Mouse (Mus musculus): ENCODE measurements around the gene Ly75.

- TF ChIP-seq POLR2A (IDR thresholded peaks at IDR 0.05; ENCODE audit: control insufficient read depth, extremely low read depth, insufficient read depth, low read length, poor library complexity), result no peak
- no peak for TF ChIP-seq CTCF (IDR thresholded peaks at IDR 0.05; ENCODE audit: borderline replicate concordance, control insufficient read depth, extremely low read depth, insufficient read depth, low read length, poor library complexity)
These were observed 60.9 kb downstream of the Ly75 start for GRCm38 (mm10) chr2:60322031-60322726.

Data from thymus, adult 2 months (tissue).